Mouse (Mus musculus): ENCODE results near the gene Rsph1.

GRCm38 (mm10) chr17:31266321-31266950 lies 10.7 kb downstream of the Rsph1 start:
- TF ChIP-seq CTCF (IDR thresholded peaks at IDR 0.05) (no peak), EP300 (IDR thresholded peaks at IDR 0.05; ENCODE audit: insufficient read depth, low read depth, low read length) (no peak), POLR2A (IDR thresholded peaks at IDR 0.05; ENCODE audit: insufficient read depth, low read depth, low read length) (no peak)

Data from heart, adult 2 months (tissue).